Mouse (Mus musculus) spleen, embryonic (tissue): Measurements from ENCODE around the gene Pcnx3.

Experiments used
- CTCF ChIA-PET: fragments of 350-600 bp; sonication (Branson Sonifier 250); formaldehyde crosslinking; loops from one replicate; lab custom pipeline; 2022; lab: Charles Lee

The Pcnx3 gene

GRCm38 (mm10) chr19:5688200-5689087, at the start of gene Pcnx3, which contains the start of gene Map3k11:
TSS of gene Pcnx3 (minus strand) at chr19:5688908.
TSS of gene Map3k11 (plus strand) at chr19:5688742.
- CTCF ChIA-PET = interaction anchor here (0.8 kb wide), 1 partner anchor 53 kb away, joined by 3 read pairs; no protein-coding TSS in a partner anchor

GRCm38 (mm10) chr19:5734325-5734724, 45.6 kb upstream of the Pcnx3 start:
- CTCF ChIA-PET = no interaction called here

- CTCF ChIA-PET = no interaction called here
These were observed 42.7 kb upstream of the Pcnx3 start for GRCm38 (mm10) chr19:5731264-5731978.

- CTCF ChIA-PET = interaction anchor here (0.5 kb wide), 1 partner anchor 164 kb away, joined by 3 read pairs; the partner anchor contains the start of gene Tigd3
These were observed 41.8 kb upstream of the Pcnx3 start for GRCm38 (mm10) chr19:5730314-5731186.

- CTCF ChIA-PET = interaction anchor here (1.5 kb wide), 1 partner anchor 19 kb away, joined by 3 read pairs; no protein-coding TSS in a partner anchor
These were observed 40.7 kb upstream of the Pcnx3 start, which contains the start of gene Fam89b for GRCm38 (mm10) chr19:5729444-5729815. TSS of gene Fam89b (minus strand) at chr19:5729653.

GRCm38 (mm10) chr19:5728631-5729443, 40.1 kb upstream of the Pcnx3 start:
- CTCF ChIA-PET = interaction anchor here (1.5 kb wide), 1 partner anchor 18 kb away, joined by 3 read pairs; no protein-coding TSS in a partner anchor

- CTCF ChIA-PET = interaction anchor here (0.7 kb wide), 1 partner anchor 16 kb away, joined by 4 read pairs; no protein-coding TSS in a partner anchor
These were observed 39.0 kb upstream of the Pcnx3 start for GRCm38 (mm10) chr19:5727701-5728100.

GRCm38 (mm10) chr19:5726961-5727578, 38.4 kb upstream of the Pcnx3 start:
- CTCF ChIA-PET = no interaction called here

GRCm38 (mm10) chr19:5725767-5726515, 37.2 kb upstream of the Pcnx3 start, which contains the start of gene Ehbp1l1:
TSS of gene Ehbp1l1 (minus strand) at chr19:5726317.
- CTCF ChIA-PET = interaction anchor here (1.0 kb wide), 1 partner anchor 196 kb away, joined by 3 read pairs; no protein-coding TSS in a partner anchor

- CTCF ChIA-PET = interaction anchor here (0.8 to 1.0 kb wide), 2 partner anchors 14 to 195 kb away, joined by 3 read pairs; no protein-coding TSS in a partner anchor
These were observed 36.5 kb upstream of the Pcnx3 start for GRCm38 (mm10) chr19:5725029-5725707.

GRCm38 (mm10) chr19:5724549-5724941, 35.8 kb upstream of the Pcnx3 start:
- CTCF ChIA-PET = interaction anchor here (0.8 kb wide), 1 partner anchor 13 kb away, joined by 3 read pairs; no protein-coding TSS in a partner anchor

GRCm38 (mm10) chr19:5723934-5724548, 35.3 kb upstream of the Pcnx3 start:
- CTCF ChIA-PET = no interaction called here

GRCm38 (mm10) chr19:5722848-5723425, 34.2 kb upstream of the Pcnx3 start:
- CTCF ChIA-PET = interaction anchor here (0.5 to 1.0 kb wide), 2 partner anchors 13 to 363 kb away, joined by 3 read pairs; no protein-coding TSS in a partner anchor

- CTCF ChIA-PET = no interaction called here
These were observed 32.5 kb upstream of the Pcnx3 start for GRCm38 (mm10) chr19:5721233-5721632.

GRCm38 (mm10) chr19:5716955-5717354, 28.2 kb upstream of the Pcnx3 start:
- CTCF ChIA-PET = interaction anchor here (0.6 kb wide), 1 partner anchor 53 kb away, joined by 19 read pairs; no protein-coding TSS in a partner anchor

- CTCF ChIA-PET = interaction anchor here (0.6 kb wide), 1 partner anchor 52 kb away, joined by 19 read pairs; no protein-coding TSS in a partner anchor
These were observed 27.3 kb upstream of the Pcnx3 start for GRCm38 (mm10) chr19:5715793-5716688.
